Mouse (Mus musculus) neutrophil, adult 83 days (primary cell): Measurements from ENCODE around the gene Olfr792. TPM values are rescaled to one million over a fixed set of nuclear protein-coding genes. Genes with fewer than 3 reads are reported as not detected.

Source experiments
- total RNA-seq, 2 experiments: library from RNA; stranded (reverse); gene quantifications; one replicate each; pipeline ENCODE4 v1.2.4; 2023

The Olfr792 gene
- total RNA-seq = not detected

DNA sequence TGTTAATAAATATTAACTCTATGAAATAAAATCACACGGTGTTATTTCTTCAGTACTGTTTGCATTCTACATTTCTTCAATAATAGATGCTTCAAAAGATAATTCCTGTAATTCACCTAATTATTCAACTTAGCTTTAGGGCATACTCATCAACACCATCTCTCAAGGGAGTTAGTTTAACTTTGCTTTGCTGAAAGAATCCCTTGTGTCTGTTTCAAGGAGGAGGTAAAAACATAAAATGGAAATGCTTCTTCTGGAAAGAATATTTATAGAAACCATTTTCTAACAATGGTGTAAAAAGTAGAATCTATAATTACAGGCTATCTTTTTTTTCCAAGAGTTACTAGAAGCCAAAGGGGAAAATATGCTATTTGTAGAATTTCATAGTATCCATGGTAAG, at the start of gene Olfr792:
TSS of gene Olfr792 (plus strand) at position 301 of the 400 bp plus-strand sequence.

DNA sequence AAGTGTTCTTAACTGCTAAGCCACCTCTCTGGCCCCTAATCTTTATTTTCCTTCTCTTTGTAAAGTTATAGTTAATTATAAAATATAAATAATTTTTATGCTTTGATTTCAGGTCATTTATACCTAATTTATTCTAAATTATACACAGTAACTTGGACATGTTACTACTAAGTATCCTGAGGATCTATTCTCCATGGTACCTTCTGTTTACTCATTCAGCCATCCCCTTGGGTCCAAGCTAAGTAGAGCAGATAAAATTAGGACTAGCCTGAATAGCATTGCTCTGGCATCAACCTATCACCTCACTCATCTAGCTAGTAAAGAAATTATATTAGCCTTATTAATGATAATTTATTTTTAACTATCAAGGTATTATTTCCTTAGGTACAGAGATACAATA, 40.8 kb upstream of the Olfr792 start, which contains the start of gene Olfr790:
TSS of gene Olfr790 (plus strand) at position 301 of the 400 bp plus-strand sequence.

DNA sequence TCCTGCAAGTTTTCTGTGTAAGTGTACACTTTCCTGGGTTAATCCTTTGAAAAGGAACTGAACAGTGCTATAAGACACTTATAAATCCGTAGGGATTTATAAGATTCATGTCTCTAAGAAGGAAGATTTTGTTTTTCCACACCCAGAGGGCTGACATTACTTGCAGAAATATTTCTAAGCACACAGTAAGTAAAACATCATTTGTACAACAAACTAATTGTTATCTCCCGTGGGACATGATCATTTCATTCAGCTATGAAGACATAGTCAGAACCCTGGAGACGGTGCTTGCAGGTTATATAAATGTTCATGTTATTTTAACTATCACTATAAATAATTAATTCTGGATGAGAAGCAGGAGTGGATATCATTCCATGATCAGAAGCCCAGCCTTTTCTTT, 17.5 kb upstream of the Olfr792 start, which contains the start of gene Olfr791:
TSS of gene Olfr791 (plus strand) at position 301 of the 400 bp plus-strand sequence.

DNA sequence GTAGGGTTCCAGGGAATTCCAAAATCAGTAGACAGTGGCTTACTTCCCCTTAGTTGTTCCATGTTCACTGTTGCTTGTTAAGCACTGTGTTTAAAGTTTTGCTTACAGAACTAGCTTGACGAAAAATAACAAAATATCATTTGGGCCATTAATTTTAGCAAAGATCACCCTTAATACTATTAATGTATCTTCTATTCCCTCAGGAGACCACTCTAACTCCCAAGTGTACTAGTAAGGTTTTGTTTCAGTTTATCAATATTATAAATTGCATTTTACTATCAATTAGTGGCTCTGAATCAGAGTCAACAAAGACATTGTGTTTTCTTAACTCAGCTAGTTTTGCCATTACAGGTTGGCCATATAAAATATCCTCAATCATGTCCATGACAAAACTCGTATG, 28.4 kb downstream of the Olfr792 start, which contains the start of gene Olfr794:
TSS of gene Olfr794 (plus strand) at position 301 of the 400 bp plus-strand sequence.

Other genes starting within 250 kb of the Olfr792 start
- not detected for gene Olfr780, start 221.0 kb upstream of the Olfr792 start, total RNA-seq
- gene Olfr781, start 210.3 kb upstream of the Olfr792 start, total RNA-seq = not detected
- gene Olfr782, start 190.3 kb upstream of the Olfr792 start, total RNA-seq = not detected
- under 1 TPM in 1 of 2 experiments, not detected in 1; 0.13 TPM for gene Olfr784, start 155.1 kb upstream of the Olfr792 start, total RNA-seq
- gene Olfr785, start 133.7 kb upstream of the Olfr792 start, total RNA-seq = not detected
- gene Olfr786, start 111.9 kb upstream of the Olfr792 start, total RNA-seq = not detected
- not detected for gene Olfr787, start 77.3 kb upstream of the Olfr792 start, total RNA-seq
- gene Olfr788, start 68.2 kb upstream of the Olfr792 start, total RNA-seq = not detected
- not detected for gene Olfr789, start 54.4 kb upstream of the Olfr792 start, total RNA-seq
- gene Olfr790, start 40.7 kb upstream of the Olfr792 start, total RNA-seq = not detected
- not detected for gene Olfr791, start 17.4 kb upstream of the Olfr792 start, total RNA-seq
- gene Olfr794, start 28.5 kb downstream of the Olfr792 start, total RNA-seq = not detected
- gene Olfr796, start 73.4 kb downstream of the Olfr792 start, total RNA-seq = not detected
- gene Olfr798, start 88.8 kb downstream of the Olfr792 start, total RNA-seq = not detected
- not detected for gene Olfr799, start 98.3 kb downstream of the Olfr792 start, total RNA-seq
- gene Olfr800, start 118.5 kb downstream of the Olfr792 start, total RNA-seq = not detected
- not detected for gene Olfr801, start 134.7 kb downstream of the Olfr792 start, total RNA-seq
- not detected for gene Olfr802, start 149.0 kb downstream of the Olfr792 start, total RNA-seq
- gene Olfr803, start 155.1 kb downstream of the Olfr792 start, total RNA-seq = not detected
- not detected for gene Olfr804, start 164.0 kb downstream of the Olfr792 start, total RNA-seq
- not detected for gene Olfr805, start 190.2 kb downstream of the Olfr792 start, total RNA-seq
- not detected for gene Olfr806, start 202.8 kb downstream of the Olfr792 start, total RNA-seq
- not detected for gene Olfr807, start 218.6 kb downstream of the Olfr792 start, total RNA-seq
- gene Olfr808, start 226.3 kb downstream of the Olfr792 start, total RNA-seq = not detected
- not detected for gene Olfr809, start 235.5 kb downstream of the Olfr792 start, total RNA-seq